Mouse (Mus musculus): Measurements from ENCODE around the gene Slc51b. TPM values are rescaled to one million over a fixed set of nuclear protein-coding genes. Genes with fewer than 3 reads are reported as not detected.

Gene Slc51b
- polyA plus RNA-seq (2015; fragmentation: Illumina TruSeq; extraction: RNeasy Lipid Tissue Mini Kit (QIAGEN cat#74804); ENCODE audit: low read depth, low replicate concordance) = not detected

DNA sequence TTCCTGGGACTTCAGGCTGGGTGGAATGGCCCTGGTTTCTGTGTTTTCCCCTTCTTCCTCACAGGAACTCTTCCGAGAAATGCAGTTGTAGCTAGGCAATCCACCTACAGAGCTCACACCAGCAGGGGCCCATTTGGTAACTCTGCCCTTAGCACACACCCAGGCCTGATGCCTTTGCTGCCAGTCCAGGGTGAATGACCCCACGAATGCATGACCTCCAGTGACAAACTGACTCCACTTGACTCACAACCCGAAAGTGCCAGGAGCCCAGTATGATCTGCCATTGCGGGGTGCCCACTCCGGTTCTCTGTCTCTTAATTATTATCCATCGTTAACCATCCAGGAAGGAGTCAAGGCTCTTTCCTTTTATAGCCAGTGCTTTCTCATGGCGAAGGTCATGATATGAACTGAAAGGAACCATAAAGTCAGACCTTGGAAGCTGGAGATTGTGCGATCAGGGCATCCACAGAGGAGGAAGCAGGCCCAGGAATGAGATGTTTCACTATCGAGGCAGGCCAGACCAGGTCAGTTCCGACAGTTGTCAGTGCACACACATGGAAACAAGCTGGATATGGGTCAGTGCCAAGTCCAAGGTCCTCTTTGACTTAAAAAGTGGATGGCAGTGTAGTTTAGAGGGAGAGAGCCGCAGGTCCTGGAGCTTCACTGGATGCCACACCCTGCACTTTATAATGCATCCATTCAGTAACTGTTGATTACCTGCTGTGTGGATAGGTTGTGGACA lies at the start of gene Slc51b:
Slc51b (minus strand) TSS at position 196 of the 742 bp plus-strand sequence.

DNA sequence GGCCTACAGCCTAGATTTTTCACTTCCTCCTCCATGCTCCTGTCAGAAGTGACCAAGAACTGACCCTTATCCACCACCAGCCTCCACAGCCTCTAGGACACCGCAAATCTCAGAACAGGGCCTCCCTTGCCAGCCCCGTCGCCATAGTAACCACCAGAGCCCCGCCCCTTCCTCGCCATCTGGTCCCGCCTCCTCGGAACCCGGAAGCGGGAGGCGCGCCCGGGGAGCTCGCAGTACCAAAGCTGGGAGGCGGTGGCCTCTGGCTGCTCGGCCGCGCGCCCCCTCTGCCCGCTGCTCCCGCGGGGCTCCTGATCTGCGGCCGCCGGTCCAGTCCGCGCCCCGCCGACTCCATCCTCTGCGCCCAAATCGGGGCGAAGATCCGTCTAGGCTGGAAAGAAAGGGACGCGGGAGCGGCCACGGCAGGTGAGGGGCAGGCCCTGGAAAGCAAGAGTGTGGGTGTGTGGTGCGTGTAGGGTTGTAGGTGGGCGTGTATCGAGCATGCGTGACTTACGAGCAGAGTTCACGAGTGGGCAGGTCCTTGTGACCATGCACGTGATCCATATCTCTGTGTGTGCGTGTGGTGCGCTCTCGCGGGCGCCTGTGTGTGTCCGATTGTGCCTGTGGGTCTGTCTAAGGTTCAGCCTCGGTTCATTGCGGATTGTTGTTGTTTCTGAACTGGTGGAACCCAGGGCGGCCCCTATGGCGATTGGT lies 38.1 kb upstream of the Slc51b start, which contains the start of gene Spg21:
Spg21 (plus strand) TSS at position 216 of the 711 bp plus-strand sequence.

DNA sequence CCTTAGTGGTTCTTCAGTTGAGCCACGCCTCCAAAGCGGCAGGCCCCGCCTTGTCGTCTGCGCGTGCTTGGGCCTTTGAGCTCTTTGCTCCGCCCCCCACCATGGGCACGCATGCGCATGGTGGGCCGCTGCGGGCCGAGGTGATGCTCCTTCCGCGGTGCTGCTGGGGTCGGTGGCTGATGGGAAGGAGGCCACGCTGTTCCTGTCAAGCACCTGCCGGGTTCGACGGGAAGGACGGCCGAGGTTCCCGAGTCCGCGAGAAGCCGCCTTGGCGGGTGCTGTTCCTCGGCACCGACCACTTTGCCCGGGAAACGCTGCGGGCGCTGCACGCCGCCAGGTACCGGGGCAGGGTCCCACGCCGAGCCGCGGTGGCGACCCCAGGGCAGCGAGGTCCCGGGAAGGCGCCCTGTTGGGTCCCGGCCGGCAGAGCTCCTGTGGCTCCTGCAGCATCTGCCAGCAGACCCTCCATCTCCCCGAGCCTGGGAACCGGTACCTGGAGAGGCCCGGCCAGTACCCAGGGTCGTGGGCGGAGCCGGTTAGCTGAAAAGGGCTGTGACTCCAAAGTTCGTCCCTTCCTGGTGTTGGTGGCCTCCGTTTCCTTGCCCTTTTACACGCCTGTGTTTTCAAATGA lies 13.0 kb upstream of the Slc51b start, which contains the start of gene Mtfmt:
Mtfmt (plus strand) TSS at position 112 of the 631 bp plus-strand sequence.

DNA sequence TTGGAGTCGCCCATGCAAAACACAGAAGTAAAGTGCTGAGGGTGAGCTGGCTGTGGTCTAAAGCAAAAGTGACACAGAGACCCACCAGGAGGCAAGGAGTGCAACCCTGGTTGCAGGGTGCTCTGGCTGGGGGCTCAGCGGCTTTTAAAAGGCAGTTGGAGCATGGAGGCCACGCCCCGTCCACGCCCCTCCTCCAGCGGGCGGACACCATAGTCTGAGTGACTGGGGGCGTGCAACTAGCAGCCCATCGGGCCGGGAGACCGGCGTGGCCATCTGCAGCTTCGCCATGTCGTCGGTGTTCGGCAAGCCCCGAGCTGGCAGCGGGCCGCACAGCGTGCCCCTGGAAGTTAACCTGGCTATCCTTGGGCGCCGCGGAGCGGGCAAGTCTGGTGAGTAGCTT lies 24.5 kb downstream of the Slc51b start, which contains the start of gene Rasl12:
Rasl12 (plus strand) TSS at position 228 of the 400 bp plus-strand sequence.

DNA sequence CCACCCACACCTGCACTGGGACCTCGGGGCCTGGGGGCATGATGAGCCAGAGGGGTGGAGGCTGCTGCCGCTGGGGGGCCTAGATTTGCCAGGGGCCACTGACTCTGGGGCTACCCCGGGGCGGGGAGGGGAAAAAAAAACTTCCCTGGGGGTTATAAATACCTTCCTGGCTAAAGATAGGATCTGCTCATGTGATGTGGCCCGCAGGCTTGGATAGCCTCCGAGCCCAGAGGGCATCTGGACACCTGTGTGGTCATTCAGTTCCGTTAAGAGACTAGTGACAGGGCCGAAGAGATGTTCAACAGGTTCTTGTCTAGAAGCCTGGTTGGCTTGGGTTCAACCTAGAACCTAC lies 31.2 kb downstream of the Slc51b start, which contains the start of gene Kbtbd13:
Kbtbd13 (minus strand) TSS at position 40 of the 352 bp plus-strand sequence.

Other genes with a start within 250 kb of the Slc51b start
- gene Parp16, start 227.6 kb downstream of the Slc51b start, polyA plus RNA-seq (2015; fragmentation: Illumina TruSeq; extraction: RNeasy Lipid Tissue Mini Kit (QIAGEN cat#74804); ENCODE audit: low read depth, low replicate concordance) = 2.6 TPM
- not detected for gene Cilp, start 157.8 kb downstream of the Slc51b start, polyA plus RNA-seq (2015; fragmentation: Illumina TruSeq; extraction: RNeasy Lipid Tissue Mini Kit (QIAGEN cat#74804); ENCODE audit: low read depth, low replicate concordance)
- 27.0 TPM for gene Clpx, start 128.7 kb downstream of the Slc51b start, polyA plus RNA-seq (2015; fragmentation: Illumina TruSeq; extraction: RNeasy Lipid Tissue Mini Kit (QIAGEN cat#74804); ENCODE audit: low read depth, low replicate concordance)
- gene Pdcd7, start 76.9 kb downstream of the Slc51b start, polyA plus RNA-seq (2015; fragmentation: Illumina TruSeq; extraction: RNeasy Lipid Tissue Mini Kit (QIAGEN cat#74804); ENCODE audit: low read depth, low replicate concordance) = 21.8 TPM
- gene Ubap1l, start 61.9 kb downstream of the Slc51b start, polyA plus RNA-seq (2015; fragmentation: Illumina TruSeq; extraction: RNeasy Lipid Tissue Mini Kit (QIAGEN cat#74804); ENCODE audit: low read depth, low replicate concordance) = 7.9 TPM
- 0.19 TPM for gene Kbtbd13, start 31.3 kb downstream of the Slc51b start, polyA plus RNA-seq (2015; fragmentation: Illumina TruSeq; extraction: RNeasy Lipid Tissue Mini Kit (QIAGEN cat#74804); ENCODE audit: low read depth, low replicate concordance)
- gene Rasl12, start 24.4 kb downstream of the Slc51b start, polyA plus RNA-seq (2015; fragmentation: Illumina TruSeq; extraction: RNeasy Lipid Tissue Mini Kit (QIAGEN cat#74804); ENCODE audit: low read depth, low replicate concordance) = 4.6 TPM
- gene Mtfmt, start 12.8 kb upstream of the Slc51b start, polyA plus RNA-seq (2015; fragmentation: Illumina TruSeq; extraction: RNeasy Lipid Tissue Mini Kit (QIAGEN cat#74804); ENCODE audit: low read depth, low replicate concordance) = 16.7 TPM
- 34.6 TPM for gene Spg21, start 38.0 kb upstream of the Slc51b start, polyA plus RNA-seq (2015; fragmentation: Illumina TruSeq; extraction: RNeasy Lipid Tissue Mini Kit (QIAGEN cat#74804); ENCODE audit: low read depth, low replicate concordance)
- 1.2 TPM for gene Ankdd1a, start 97.2 kb upstream of the Slc51b start, polyA plus RNA-seq (2015; fragmentation: Illumina TruSeq; extraction: RNeasy Lipid Tissue Mini Kit (QIAGEN cat#74804); ENCODE audit: low read depth, low replicate concordance)
- gene Plekho2, start 157.1 kb upstream of the Slc51b start, polyA plus RNA-seq (2015; fragmentation: Illumina TruSeq; extraction: RNeasy Lipid Tissue Mini Kit (QIAGEN cat#74804); ENCODE audit: low read depth, low replicate concordance) = 11.7 TPM
- gene Pif1, start 164.2 kb upstream of the Slc51b start, polyA plus RNA-seq (2015; fragmentation: Illumina TruSeq; extraction: RNeasy Lipid Tissue Mini Kit (QIAGEN cat#74804); ENCODE audit: low read depth, low replicate concordance) = not detected
- 2.8 TPM for gene Rbpms2, start 206.7 kb upstream of the Slc51b start, polyA plus RNA-seq (2015; fragmentation: Illumina TruSeq; extraction: RNeasy Lipid Tissue Mini Kit (QIAGEN cat#74804); ENCODE audit: low read depth, low replicate concordance)
- 285 TPM for gene Oaz2, start 245.0 kb upstream of the Slc51b start, polyA plus RNA-seq (2015; fragmentation: Illumina TruSeq; extraction: RNeasy Lipid Tissue Mini Kit (QIAGEN cat#74804); ENCODE audit: low read depth, low replicate concordance)